Mouse (Mus musculus) heart, postnatal 4 days (tissue): ENCODE data around the gene Ubtd2. TPM values are rescaled to one million over a fixed set of nuclear protein-coding genes. Genes with fewer than 3 reads are reported as not detected.
"Not testable (repeated sequence)": the region's sequence is repeated elsewhere in the genome, so short reads cannot be mapped to it uniquely, and the experiment has no call there.

Experiments
- DNase-seq: peaks from one replicate; pipeline ENCODE4 v3.0.0; 2021
- total RNA-seq, 2 experiments: library from RNA; stranded (reverse); gene quantifications; 2 replicates each; pipeline ENCODE4 v1.2.3; 2021

The Ubtd2 gene
- total RNA-seq, 2 experiments from 2014 or later: 24.3 to 26.1 TPM

- no peak for DNase-seq
These were observed 16.8 kb downstream of the Ubtd2 start for GRCm38 (mm10) chr11:32471925-32472324.

- no peak for DNase-seq
These were observed 19.6 kb downstream of the Ubtd2 start for GRCm38 (mm10) chr11:32474725-32475124.

DNA sequence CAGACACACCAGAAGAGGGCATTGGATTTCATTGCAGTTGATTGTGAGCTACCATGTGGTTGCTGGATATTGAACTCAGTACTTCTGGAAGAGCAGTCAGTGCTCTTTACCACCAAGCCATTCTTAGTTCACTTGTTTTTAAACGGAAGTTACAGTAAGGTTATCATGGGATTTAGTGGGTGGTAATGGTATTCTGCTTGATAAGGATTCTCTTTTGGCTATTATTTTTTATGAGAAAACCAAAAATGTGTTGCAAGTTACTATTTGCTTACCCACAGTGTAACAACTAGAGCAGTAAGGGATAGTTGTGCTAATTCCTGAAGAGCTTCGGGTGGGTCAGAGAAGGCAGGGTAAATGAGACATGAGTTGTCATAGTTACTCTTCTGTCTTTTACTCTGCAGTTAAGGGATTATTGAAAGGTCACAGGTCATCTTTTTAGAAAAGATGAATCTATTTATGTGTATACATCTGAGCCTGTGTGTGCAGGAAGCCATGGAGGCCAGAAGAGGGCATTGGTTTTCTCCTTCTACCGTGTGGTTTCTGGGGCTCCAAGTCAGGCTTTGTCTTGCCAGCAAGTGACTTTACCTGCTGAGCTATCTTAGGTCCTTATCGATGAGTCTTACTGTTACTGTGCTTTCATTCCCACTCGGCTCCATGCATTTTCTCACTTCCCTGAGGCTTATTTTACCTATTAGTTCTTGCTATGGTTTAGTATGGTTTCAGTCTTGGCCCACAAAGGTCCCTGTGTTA lies 20.5 kb downstream of the Ubtd2 start:
- DNase-seq: no peak

DNA sequence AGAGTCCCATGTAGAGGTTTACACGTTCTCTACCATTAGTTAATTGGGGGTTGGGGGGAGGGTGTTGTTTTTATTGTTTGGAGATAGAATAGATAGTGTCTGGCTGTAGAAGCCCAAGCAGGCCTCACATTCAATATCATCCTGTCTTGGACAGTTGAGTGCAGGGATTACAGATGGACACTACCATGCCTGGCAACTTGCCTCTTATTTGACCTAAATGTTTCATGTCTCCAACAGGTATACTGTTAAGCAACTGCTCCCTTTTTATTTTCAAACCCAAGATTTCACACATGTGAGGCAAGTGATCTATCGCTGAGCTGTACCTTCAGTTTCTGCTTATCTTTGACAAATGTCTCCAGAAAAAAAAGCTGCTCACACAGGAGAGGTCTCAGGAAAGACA lies 26.4 kb downstream of the Ubtd2 start:
- no peak for DNase-seq

- no peak for DNase-seq
These were observed 30.1 kb downstream of the Ubtd2 start for GRCm38 (mm10) chr11:32485290-32485689.

GRCm38 (mm10) chr11:32486621-32487020 lies 31.5 kb downstream of the Ubtd2 start:
- DNase-seq: no peak

DNA sequence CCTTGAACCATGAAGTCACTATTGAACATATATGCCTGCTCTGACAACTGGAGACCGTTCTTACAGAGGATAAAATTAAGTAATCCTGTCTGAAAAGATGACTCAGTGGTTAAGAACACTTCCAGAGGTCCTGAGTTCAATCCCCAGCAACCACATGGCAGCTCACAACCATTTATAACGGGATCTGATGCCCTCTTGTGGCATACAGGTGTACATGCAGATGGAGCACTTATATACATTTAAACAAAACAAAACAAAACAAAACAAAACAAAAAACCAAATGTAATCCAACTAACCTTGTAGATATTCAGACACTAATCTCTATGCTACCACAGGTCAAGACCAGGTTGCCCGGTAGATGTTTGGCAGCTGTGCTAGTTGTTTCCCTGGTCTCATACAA lies 32.3 kb downstream of the Ubtd2 start:
- no peak for DNase-seq

DNA sequence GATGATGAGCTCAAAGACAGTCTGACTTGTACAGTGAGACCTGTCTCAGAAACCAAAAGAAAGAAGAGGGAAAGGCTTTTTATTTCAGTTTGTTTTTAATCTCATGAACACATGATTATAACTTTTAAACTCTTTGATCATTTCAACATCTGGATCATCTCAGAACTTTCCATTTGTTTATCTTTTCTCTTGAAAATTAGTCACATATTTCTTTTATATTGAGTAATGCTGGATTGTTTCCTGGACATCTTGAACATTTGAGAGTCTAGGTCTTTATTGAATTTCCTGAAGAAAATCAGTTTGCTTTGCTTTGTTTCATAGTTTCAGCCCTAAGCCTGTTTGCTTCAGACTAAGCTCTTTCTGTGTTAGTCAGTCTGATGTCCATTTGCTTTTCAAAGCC lies 33.2 kb downstream of the Ubtd2 start:
- DNase-seq: no peak

GRCm38 (mm10) chr11:32488808-32489670 lies 33.9 kb downstream of the Ubtd2 start:
- no peak for DNase-seq

GRCm38 (mm10) chr11:32491079-32491478 lies 35.9 kb downstream of the Ubtd2 start:
- no peak for DNase-seq

- no peak for DNase-seq
These were observed 38.1 kb downstream of the Ubtd2 start for GRCm38 (mm10) chr11:32493312-32493711.

- no peak for DNase-seq
These were observed 40.1 kb downstream of the Ubtd2 start for GRCm38 (mm10) chr11:32495283-32495682.

- DNase-seq: peak; percentile 56
These were observed 43.8 kb downstream of the Ubtd2 start for GRCm38 (mm10) chr11:32498757-32499535.

GRCm38 (mm10) chr11:32499931-32500330 lies 44.8 kb downstream of the Ubtd2 start:
- DNase-seq: no peak

- DNase-seq: no peak
These were observed 48.5 kb downstream of the Ubtd2 start for GRCm38 (mm10) chr11:32503711-32504110.

DNA sequence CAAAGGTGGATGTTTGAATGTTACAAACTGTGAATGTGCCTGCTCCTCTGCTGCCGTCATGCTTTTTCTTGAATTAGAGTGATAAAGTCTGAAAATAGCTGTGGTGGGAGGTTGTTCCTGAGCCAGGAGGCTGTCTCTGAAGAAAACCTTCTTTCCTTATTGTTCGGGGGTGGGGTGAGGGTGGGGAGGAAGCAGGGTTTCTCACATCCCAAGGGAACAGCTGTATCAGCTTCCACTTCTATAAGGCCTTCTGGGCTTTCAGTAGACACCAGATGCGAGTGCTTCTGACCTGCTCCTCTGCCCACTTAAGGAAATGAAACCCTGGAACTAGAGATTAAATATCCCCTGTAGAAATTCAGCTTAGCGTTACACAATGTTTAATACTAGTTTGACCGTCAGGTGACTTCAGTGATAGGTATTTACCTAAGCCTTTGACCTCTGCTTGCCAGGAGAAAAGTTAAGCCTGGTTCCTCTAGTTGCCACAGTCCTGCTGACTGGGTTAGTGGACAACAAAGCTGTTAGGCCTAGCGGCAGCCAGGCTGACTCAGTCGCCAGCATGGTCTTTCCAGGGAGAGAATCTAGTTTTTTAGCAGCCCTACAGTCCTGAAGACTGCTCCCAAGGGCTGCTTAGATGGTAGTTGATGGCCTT lies 50.0 kb downstream of the Ubtd2 start:
- no peak for DNase-seq

- DNase-seq: no peak
These were observed 55.8 kb downstream of the Ubtd2 start for GRCm38 (mm10) chr11:32510930-32511329.

GRCm38 (mm10) chr11:32514853-32515252 lies 59.7 kb downstream of the Ubtd2 start:
- DNase-seq: not testable (repeated sequence)

DNA sequence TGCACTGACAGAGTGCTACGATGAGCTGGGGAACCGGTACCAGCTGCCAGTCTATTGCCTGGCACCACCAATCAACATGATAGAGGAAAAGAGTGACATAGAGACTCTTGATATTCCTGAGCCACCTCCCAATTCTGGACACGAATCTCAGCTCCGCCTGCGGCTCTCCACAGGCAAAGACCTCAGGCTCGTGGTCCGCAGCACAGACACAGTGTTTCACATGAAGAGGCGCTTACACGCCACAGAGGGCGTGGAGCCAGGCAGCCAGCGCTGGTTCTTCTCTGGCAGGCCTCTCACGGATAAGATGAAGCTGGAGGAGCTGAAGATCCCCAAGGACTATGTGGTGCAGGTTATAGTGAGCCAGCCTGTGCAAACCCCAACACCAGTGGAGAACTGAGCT lies 60.9 kb downstream of the Ubtd2 start:
- DNase-seq: no peak

- DNase-seq: no peak
These were observed 61.9 kb downstream of the Ubtd2 start for GRCm38 (mm10) chr11:32516916-32517712.

GRCm38 (mm10) chr11:32518770-32519169 lies 63.6 kb downstream of the Ubtd2 start:
- no peak for DNase-seq

DNA sequence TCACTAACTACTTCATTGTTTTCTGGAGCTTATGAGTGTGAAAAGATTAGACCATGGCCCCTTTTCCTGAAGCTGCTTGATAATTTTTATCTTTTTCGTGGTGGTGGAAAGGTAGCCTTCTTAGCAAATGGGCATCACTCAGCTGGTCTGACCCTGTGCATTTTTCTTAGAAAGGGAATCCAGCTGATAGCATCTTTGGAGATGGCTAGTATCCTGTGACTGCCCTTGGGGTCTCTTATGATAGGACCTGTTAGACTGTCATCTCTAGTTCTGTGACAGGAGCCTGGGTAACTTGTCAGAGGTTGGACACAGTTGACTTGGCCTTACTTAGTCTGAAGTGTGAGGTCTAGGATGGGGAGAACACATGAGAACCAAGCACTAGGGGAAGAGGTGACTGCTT lies 64.2 kb downstream of the Ubtd2 start:
- DNase-seq: no peak
